Mouse (Mus musculus): ENCODE results near the gene Mettl17. TPM values are rescaled to one million over a fixed set of nuclear protein-coding genes. Genes with fewer than 3 reads are reported as not detected.
"Not testable (repeated sequence)": the region's sequence is repeated elsewhere in the genome, so short reads cannot be mapped to it uniquely, and the experiment has no call there.

Mettl17 gene
- total RNA-seq (2014; fragmentation: Nextera tagmentation) (23.4 and 33.9 TPM in 2 replicates), total RNA-seq (2017) (9.5 and 13.7 TPM in 2 replicates)

DNA sequence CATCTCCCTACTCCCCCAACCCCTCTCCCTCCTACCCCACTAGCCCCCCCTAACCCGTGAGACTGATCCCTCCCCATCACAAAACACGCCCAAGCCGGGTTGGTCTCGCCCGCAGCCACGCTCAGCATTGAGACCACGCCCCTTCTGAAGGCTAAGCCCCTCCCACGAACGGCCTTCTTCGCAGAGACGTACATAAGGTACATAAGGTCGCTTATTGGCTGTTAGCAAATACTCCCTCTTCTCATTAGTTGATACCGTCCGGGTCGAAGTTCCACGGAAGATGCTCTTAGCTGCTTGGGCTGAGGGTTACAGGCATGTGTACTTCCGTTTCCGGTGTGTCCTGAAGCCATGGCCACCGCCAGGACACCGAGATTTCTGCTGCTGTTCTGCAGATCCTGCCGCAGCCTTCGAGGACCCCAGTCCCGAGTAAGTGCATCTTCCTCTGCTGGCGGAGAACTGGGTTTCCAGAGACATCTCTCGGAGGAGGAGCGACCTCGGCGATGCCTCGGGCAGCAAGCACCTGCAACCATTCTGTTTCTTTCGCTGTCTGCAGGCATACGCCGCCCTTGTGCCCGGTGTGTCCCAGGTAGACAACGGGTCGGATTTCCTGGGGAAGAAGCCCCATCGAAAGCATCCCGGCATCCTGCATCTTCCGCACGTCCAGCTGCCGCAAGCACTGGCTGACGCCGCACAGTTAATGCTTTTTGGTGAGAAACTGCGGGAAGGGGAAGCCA is at the start of gene Mettl17:
TSS of gene Mettl17 (plus strand) at position 245 of the 734 bp plus-strand sequence.
- peak; percentile 99 for ATAC-seq (replicated peaks; ENCODE audit: low FRiP score, low TSS enrichment, poor library complexity, severe bottlenecking)

GRCm38 (mm10) chr14:51838480-51838879 is 46.2 kb upstream of the Mettl17 start:
- ATAC-seq (replicated peaks; ENCODE audit: low FRiP score, low TSS enrichment, poor library complexity, severe bottlenecking): 0 out of 2 replicates have a peak, but pooled peaks have one; percentile 50

DNA sequence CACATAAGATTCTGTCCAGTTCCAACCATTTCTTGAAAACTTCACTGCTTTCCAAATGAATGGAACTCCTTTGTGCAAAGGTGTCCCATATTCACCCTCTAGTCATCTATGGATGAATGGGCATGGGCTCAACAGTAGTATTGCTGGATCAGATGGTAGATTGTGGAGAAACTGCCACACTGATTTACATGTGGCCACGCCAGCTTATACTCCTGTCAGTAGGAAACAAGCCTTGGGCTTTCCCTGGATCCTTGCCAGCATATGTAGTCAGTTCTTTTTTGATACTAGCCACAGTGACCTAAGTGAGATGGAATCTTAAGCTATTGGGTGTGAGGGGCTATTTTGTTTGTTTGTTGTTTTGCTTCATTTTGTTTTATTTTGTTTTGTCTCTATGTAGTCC is 42.4 kb upstream of the Mettl17 start:
- no peak for ATAC-seq (replicated peaks; ENCODE audit: low FRiP score, low TSS enrichment, poor library complexity, severe bottlenecking)

DNA sequence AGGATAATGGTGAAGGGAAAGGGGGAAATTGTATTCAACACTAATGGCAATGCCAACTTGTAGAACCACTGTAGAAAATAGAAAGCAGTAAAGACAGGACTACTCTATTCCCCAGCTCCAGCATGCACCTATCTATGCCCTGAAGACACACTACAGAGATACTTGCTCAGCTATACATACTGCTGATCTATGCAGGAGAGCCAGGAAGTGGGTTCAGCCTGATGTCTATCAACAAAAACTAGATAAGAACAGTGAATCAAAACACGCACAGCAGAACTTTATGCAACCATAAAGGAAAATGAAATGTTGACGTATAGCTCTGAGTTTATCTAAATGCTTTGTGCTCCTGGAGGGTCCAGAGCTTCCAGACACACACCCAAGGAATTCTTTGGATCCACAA is 41.9 kb upstream of the Mettl17 start:
- ATAC-seq (replicated peaks; ENCODE audit: low FRiP score, low TSS enrichment, poor library complexity, severe bottlenecking): no peak

DNA sequence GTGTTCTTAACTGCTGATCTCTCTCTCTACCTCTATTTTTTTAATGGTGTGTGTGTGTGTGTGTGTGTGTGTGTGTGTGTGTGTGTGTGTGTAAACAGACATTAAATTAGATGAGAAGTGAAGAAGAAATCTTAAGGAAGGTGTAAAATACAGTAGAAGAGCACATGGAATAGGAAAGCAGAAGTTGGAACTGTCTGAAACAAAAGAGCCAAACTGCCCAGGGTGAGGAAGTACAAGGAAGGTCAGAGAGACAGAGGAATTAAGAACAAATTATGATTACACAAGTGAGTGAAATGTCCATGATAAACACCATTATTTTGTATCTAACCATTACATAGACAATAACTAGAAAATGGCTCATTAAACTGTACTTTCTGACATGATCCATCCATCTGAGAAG is 40.8 kb upstream of the Mettl17 start:
- no peak for ATAC-seq (replicated peaks; ENCODE audit: low FRiP score, low TSS enrichment, poor library complexity, severe bottlenecking)

- ATAC-seq (replicated peaks; ENCODE audit: low FRiP score, low TSS enrichment, poor library complexity, severe bottlenecking): no peak
These were observed 38.1 kb upstream of the Mettl17 start for GRCm38 (mm10) chr14:51846566-51846965.

DNA sequence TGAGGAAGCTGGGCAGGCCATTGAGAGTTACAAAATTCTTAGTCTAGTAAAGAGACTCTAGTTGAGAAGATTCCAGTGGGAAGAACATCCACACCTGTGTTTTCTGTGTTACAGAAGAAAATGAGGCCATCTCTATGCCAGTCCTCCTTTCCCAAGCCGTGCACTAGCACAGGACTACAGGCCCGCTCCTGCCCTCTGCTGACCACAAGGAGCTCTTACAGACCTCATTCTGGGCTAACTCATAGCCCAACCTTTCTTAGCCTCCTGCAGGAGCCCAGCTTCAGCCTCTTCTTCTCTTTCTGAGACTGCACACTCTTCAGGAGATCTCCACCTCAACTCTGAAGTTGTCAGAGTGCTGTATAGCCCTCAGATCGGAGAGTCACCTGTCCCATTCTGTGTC is 33.6 kb upstream of the Mettl17 start:
- ATAC-seq (replicated peaks; ENCODE audit: low FRiP score, low TSS enrichment, poor library complexity, severe bottlenecking): 0 out of 2 replicates have a peak, but pooled peaks have one; percentile 61

DNA sequence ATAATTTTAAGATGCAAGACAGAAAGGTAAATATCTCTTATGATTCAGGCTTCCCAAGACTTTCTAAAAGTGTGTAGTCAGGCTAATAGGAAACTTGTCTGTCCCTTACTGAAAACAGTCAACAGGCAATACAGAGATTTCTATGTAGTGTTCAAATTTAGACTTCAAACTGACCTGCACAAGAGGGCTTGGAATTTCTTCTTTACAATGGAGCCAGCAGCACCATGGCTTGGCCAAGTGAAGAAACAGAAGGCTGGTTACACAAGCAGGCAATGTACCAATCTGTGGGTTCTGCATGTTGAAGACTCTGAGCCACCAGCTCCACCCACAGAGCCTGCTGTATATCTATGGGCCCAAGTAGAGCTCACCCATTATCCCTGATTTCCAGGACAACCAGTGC is 31.2 kb upstream of the Mettl17 start, which contains the start of gene Ear6:
TSS of gene Ear6 (plus strand) at position 301 of the 400 bp plus-strand sequence.
- no peak for ATAC-seq (replicated peaks; ENCODE audit: low FRiP score, low TSS enrichment, poor library complexity, severe bottlenecking)

DNA sequence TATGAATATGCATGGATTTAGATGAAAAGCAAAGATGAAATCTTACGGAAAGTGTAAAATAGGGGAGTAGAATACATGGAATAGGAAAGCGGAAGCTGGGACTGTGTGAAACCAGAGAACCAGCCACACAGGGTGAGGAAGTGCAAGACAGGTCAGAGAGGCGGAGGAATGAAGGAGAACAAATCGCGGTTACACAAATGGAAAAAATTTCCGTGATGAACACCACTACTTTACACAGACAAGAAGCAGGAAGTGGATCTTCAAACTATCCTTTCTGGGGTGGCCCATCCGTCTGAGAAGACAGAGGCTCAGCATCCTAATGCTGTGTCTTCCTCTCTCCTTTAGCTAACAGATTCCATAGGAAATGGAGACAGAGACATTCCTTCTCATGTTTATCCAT is 29.4 kb upstream of the Mettl17 start:
- not testable (repeated sequence) for ATAC-seq (replicated peaks; ENCODE audit: low FRiP score, low TSS enrichment, poor library complexity, severe bottlenecking)

- not testable (repeated sequence) for ATAC-seq (replicated peaks; ENCODE audit: low FRiP score, low TSS enrichment, poor library complexity, severe bottlenecking)
These were observed 21.0 kb upstream of the Mettl17 start for GRCm38 (mm10) chr14:51863603-51864002.

DNA sequence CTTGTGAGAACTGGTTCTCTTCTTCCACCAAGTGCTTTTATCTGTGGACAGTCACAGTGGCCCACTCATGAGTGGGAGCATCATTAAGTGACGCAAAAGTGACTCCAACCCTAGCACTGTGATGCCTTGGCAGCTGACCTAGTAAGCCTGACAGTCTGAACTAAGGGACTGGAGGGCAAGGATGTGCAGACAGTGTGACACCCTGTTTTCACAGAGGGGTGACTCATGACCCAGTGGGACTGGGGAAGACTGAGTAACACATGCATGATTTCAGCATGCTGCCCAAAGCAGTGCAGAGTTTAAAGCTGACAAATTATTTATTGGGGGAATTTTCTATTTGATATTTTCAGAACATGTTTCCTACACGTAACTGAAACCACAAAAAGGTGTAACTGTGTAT is 13.9 kb upstream of the Mettl17 start:
- no peak for ATAC-seq (replicated peaks; ENCODE audit: low FRiP score, low TSS enrichment, poor library complexity, severe bottlenecking)

GRCm38 (mm10) chr14:51871741-51872140 is 12.9 kb upstream of the Mettl17 start:
- no peak for ATAC-seq (replicated peaks; ENCODE audit: low FRiP score, low TSS enrichment, poor library complexity, severe bottlenecking)

GRCm38 (mm10) chr14:51877517-51877916 is 7.1 kb upstream of the Mettl17 start:
- ATAC-seq (replicated peaks; ENCODE audit: low FRiP score, low TSS enrichment, poor library complexity, severe bottlenecking): no peak

DNA sequence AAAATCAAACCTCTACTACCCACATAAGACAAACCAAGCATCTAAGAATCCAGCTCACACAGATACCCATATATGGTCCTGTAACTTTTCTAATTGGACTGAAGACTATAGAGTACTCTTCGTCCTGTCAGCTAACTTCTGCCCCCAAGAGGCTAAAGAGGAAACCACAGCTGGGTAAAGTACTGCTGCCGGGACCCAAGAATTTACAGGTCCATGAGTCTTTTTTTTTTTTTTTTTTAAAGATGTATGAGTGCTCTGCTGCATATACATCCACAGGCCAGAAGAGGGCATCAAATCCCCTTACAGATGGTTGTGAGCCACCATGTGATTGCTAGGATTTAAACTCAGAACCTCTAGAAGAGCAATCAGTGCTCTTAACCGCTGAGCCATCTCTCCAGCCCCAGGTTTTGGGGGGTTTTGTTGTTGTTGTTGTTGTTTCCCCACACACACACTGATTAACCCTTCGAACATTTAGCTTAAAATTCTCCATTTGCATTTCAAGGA is 1.1 kb upstream of the Mettl17 start:
- ATAC-seq (replicated peaks; ENCODE audit: low FRiP score, low TSS enrichment, poor library complexity, severe bottlenecking): peak; percentile 63

- no peak for ATAC-seq (replicated peaks; ENCODE audit: low FRiP score, low TSS enrichment, poor library complexity, severe bottlenecking)
These were observed 554 bp upstream of the Mettl17 start for GRCm38 (mm10) chr14:51884031-51884544.

- ATAC-seq (replicated peaks; ENCODE audit: low FRiP score, low TSS enrichment, poor library complexity, severe bottlenecking): no peak
These were observed 1.4 kb downstream of the Mettl17 start for GRCm38 (mm10) chr14:51886051-51886450.

- ATAC-seq (replicated peaks; ENCODE audit: low FRiP score, low TSS enrichment, poor library complexity, severe bottlenecking): no peak
These were observed 5.2 kb downstream of the Mettl17 start for GRCm38 (mm10) chr14:51889833-51890232.

DNA sequence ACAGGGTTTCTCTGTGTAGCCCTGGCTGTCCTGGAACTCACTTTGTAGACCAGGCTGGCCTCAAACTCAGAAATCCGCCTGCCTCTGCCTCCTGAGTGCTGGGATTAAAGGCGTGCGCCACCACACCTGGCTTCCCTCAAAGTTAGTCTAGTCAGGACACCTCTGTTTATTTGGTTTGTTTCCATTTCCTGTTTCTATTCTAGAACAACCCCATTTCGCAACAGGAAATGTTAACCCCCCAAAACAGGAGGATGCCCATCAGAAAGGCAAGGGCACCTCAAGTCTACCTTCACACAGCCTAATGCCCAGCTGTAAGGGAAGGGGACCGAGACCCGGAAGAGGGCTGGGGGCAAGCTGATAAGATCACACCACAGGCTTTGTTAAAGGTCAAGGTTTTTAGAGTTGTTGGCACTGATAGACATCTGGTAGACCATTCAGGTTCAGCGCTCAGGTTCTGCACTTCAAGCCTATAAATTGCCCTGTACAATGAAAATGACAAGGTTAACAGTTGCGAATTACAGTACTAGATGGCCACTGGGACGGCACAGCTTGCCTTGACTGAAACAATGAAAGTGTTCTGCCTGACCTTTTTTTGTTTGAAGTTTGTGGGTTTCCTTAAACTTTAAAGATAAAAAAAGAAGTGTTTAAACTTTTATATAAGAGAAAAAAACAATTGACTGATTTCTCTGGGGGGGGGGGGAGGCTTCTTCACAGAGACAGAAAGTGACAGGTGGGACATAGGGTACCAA is 7.7 kb downstream of the Mettl17 start, which contains the start of gene Slc39a2:
TSS of gene Slc39a2 (plus strand) at position 699 of the 749 bp plus-strand sequence.
- ATAC-seq (replicated peaks; ENCODE audit: low FRiP score, low TSS enrichment, poor library complexity, severe bottlenecking): no peak

DNA sequence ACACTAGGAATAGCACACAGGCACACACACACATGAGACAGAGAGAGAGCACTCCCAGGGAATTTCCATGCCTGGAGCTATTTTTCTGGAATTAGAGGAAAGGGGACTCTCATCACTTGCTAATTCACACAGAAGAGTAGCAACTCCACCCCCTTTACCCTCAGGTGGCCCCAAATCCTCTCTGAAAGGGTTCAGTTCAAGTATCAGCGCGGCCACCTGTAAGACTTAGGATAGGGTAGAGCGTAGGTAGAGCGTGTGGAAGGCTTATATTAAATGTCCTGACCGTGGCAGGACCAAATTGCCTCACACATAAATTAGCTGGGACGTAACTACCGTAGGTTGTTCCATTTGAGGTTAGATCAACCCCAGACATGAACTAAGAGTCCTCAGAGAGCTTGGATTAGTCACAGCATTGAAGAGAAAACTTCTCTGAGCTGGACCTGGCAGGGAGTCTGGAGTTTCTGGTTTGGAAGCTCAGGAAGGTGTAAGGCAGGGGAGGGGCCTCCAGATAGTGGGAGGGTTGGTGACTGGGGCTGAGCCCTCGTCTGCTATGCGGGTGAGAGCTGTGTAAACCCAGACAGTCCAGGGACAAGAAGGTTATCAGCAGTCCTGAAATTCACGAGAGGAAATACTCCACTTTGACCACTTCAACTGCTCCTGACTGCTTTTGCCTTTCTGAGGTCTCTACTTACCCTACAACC is 8.6 kb downstream of the Mettl17 start:
- ATAC-seq (replicated peaks; ENCODE audit: low FRiP score, low TSS enrichment, poor library complexity, severe bottlenecking): peak; percentile 39
